Mouse (Mus musculus): ENCODE measurements around the gene Slit2. TPM values are rescaled to one million over a fixed set of nuclear protein-coding genes. Genes with fewer than 3 reads are reported as not detected.

Gene Slit2
- polyA plus RNA-seq, 1 experiment from 2014 or later: 4.6 TPM

GRCm38 (mm10) chr5:48113400-48113799, 130.5 kb downstream of the Slit2 start:
- H3K9ac ChIP-seq (ENCODE audit: low read depth, low read length): no peak overlapping the region
- no peaks in the 10 kb centered on the region for H3K36me3 ChIP-seq (ENCODE audit: control insufficient read depth, insufficient read depth)
- no peak for ATAC-seq
- H3K27ac ChIP-seq (ENCODE audit: low read depth, low read length): no peak overlapping the region
- H3K4me2 ChIP-seq (replicated peaks; ENCODE audit: low read depth): no peak overlapping the region
- H3K9me3 ChIP-seq (ENCODE audit: control insufficient read depth): no peaks in the 10 kb centered on the region
- TF ChIP-seq CTCF (IDR thresholded peaks at IDR 0.05; ENCODE audit: low read depth): peak; percentile 49
- no peaks in the 10 kb centered on the region for H3K4me1 ChIP-seq (replicated peaks; ENCODE audit: control insufficient read depth, insufficient read depth, low read length)
- H3K27me3 ChIP-seq (replicated peaks; ENCODE audit: control insufficient read depth, insufficient read depth, low read length): no peaks in the 10 kb centered on the region
- 34% methylated on average over 1 of the region's 1 CpGs for WGBS
- no peak overlapping the region for H3K4me3 ChIP-seq (ENCODE audit: low read depth, low read length)

GRCm38 (mm10) chr5:48114969-48115537, 132.1 kb downstream of the Slit2 start:
- Histone ChIP-seq H3K27ac (ENCODE audit: low read depth, low read length) (no peak overlapping the region), H3K4me3 (ENCODE audit: low read depth, low read length) (no peak overlapping the region), H3K4me2 (replicated peaks; ENCODE audit: low read depth) (no peak overlapping the region), H3K9me3 (ENCODE audit: control insufficient read depth) (no peaks in the 10 kb centered on the region), H3K9ac (ENCODE audit: low read depth, low read length) (no peak overlapping the region), H3K4me1 (replicated peaks; ENCODE audit: control insufficient read depth, insufficient read depth, low read length) (no peaks in the 10 kb centered on the region), H3K27me3 (replicated peaks; ENCODE audit: control insufficient read depth, insufficient read depth, low read length) (no peaks in the 10 kb centered on the region), H3K36me3 (ENCODE audit: control insufficient read depth, insufficient read depth) (no peaks in the 10 kb centered on the region)
- TF ChIP-seq CTCF (IDR thresholded peaks at IDR 0.05; ENCODE audit: low read depth): no peak
- WGBS: 41% methylated on average over 4 of the region's 4 CpGs
- ATAC-seq: no peak

DNA sequence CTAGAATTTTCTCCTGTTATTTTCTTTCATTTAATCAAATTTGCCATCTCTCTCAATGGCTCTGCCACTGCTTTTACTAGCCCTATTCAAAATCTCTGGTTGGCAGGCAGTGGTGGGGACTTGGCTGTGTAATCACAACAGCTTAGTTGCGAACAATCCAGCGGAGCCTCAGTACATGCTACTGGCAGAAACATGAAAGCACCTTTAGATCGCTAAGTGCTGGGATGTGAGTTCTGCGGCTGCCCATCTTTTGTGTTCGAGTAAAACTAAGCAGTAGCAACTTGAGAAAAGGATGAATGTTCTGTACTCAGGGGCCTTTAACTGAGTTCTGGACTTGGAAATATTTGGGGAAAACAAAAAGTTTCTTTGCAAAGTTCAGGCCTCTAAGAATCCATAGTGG, 139.7 kb downstream of the Slit2 start:
- no peak overlapping the region for H3K4me2 ChIP-seq (replicated peaks; ENCODE audit: low read depth)
- no peaks in the 10 kb centered on the region for H3K9me3 ChIP-seq (ENCODE audit: control insufficient read depth)
- H3K4me3 ChIP-seq (ENCODE audit: low read depth, low read length): no peak overlapping the region
- no peaks in the 10 kb centered on the region for H3K27me3 ChIP-seq (replicated peaks; ENCODE audit: control insufficient read depth, insufficient read depth, low read length)
- ATAC-seq: no peak
- TF ChIP-seq CTCF (IDR thresholded peaks at IDR 0.05; ENCODE audit: low read depth): no peak
- no peak overlapping the region for H3K9ac ChIP-seq (ENCODE audit: low read depth, low read length)
- 91% methylated on average over 5 of the region's 5 CpGs for WGBS
- no peaks in the 10 kb centered on the region for H3K4me1 ChIP-seq (replicated peaks; ENCODE audit: control insufficient read depth, insufficient read depth, low read length)
- H3K27ac ChIP-seq (ENCODE audit: low read depth, low read length): no peak overlapping the region
- no peaks in the 10 kb centered on the region for H3K36me3 ChIP-seq (ENCODE audit: control insufficient read depth, insufficient read depth)

GRCm38 (mm10) chr5:48125770-48126423, 143.0 kb downstream of the Slit2 start:
- Histone ChIP-seq H3K9ac (ENCODE audit: low read depth, low read length) (no peak overlapping the region), H3K9me3 (ENCODE audit: control insufficient read depth) (no peaks in the 10 kb centered on the region), H3K27me3 (replicated peaks; ENCODE audit: control insufficient read depth, insufficient read depth, low read length) (no peaks in the 10 kb centered on the region), H3K4me1 (replicated peaks; ENCODE audit: control insufficient read depth, insufficient read depth, low read length) (no peaks in the 10 kb centered on the region), H3K4me3 (ENCODE audit: low read depth, low read length) (no peak overlapping the region), H3K36me3 (ENCODE audit: control insufficient read depth, insufficient read depth) (no peaks in the 10 kb centered on the region), H3K27ac (ENCODE audit: low read depth, low read length) (no peak overlapping the region), H3K4me2 (replicated peaks; ENCODE audit: low read depth) (no peak overlapping the region)
- peak; percentile 65 for TF ChIP-seq CTCF (IDR thresholded peaks at IDR 0.05; ENCODE audit: low read depth)
- 78% methylated on average over 3 of the region's 3 CpGs for whole genome bisulfite sequencing
- no peak for ATAC-seq

- H3K9me3 ChIP-seq (ENCODE audit: control insufficient read depth): no peaks in the 10 kb centered on the region
- H3K9ac ChIP-seq (ENCODE audit: low read depth, low read length): no peak overlapping the region
- no peaks in the 10 kb centered on the region for H3K36me3 ChIP-seq (ENCODE audit: control insufficient read depth, insufficient read depth)
- no peak overlapping the region for H3K4me2 ChIP-seq (replicated peaks; ENCODE audit: low read depth)
- TF ChIP-seq CTCF (IDR thresholded peaks at IDR 0.05; ENCODE audit: low read depth): no peak
- 80% methylated on average over 4 of the region's 4 CpGs for WGBS
- no peaks in the 10 kb centered on the region for H3K27me3 ChIP-seq (replicated peaks; ENCODE audit: control insufficient read depth, insufficient read depth, low read length)
- H3K27ac ChIP-seq (ENCODE audit: low read depth, low read length): no peak overlapping the region
- no peak overlapping the region for H3K4me3 ChIP-seq (ENCODE audit: low read depth, low read length)
- no peak for ATAC-seq
- no peaks in the 10 kb centered on the region for H3K4me1 ChIP-seq (replicated peaks; ENCODE audit: control insufficient read depth, insufficient read depth, low read length)
Observed at GRCm38 (mm10) chr5:48129981-48130380, 147.0 kb downstream of the Slit2 start.

GRCm38 (mm10) chr5:48136571-48136970, 153.6 kb downstream of the Slit2 start:
- no peak overlapping the region for H3K9ac ChIP-seq (ENCODE audit: low read depth, low read length)
- ATAC-seq: no peak
- TF ChIP-seq CTCF (IDR thresholded peaks at IDR 0.05; ENCODE audit: low read depth): peak; percentile 65
- no peaks in the 10 kb centered on the region for H3K9me3 ChIP-seq (ENCODE audit: control insufficient read depth)
- H3K4me3 ChIP-seq (ENCODE audit: low read depth, low read length): no peak overlapping the region
- no peak overlapping the region for H3K27ac ChIP-seq (ENCODE audit: low read depth, low read length)
- no peaks in the 10 kb centered on the region for H3K4me1 ChIP-seq (replicated peaks; ENCODE audit: control insufficient read depth, insufficient read depth, low read length)
- 29% methylated on average over 3 of the region's 3 CpGs for WGBS
- H3K4me2 ChIP-seq (replicated peaks; ENCODE audit: low read depth): no peak overlapping the region
- H3K27me3 ChIP-seq (replicated peaks; ENCODE audit: control insufficient read depth, insufficient read depth, low read length): no peaks in the 10 kb centered on the region
- H3K36me3 ChIP-seq (ENCODE audit: control insufficient read depth, insufficient read depth): no peaks in the 10 kb centered on the region
